Mouse (Mus musculus) bone marrow, adult 2 months (tissue): ENCODE results near the gene Got2.

Experiments
- CTCF ChIP-seq: fragments of 200-500 bp; IDR thresholded peaks from 2 replicates; pipeline ENCODE4 v1.5.1; 2011; ENCODE audit warnings: low read length, control low read depth; ENCODE audit not compliant: control insufficient read depth, insufficient read depth
- POLR2A ChIP-seq: fragments of 200-500 bp; IDR thresholded peaks from 2 replicates; pipeline ENCODE4 v1.6.1; 2011; ENCODE audit warnings: low read depth, mild to moderate bottlenecking, control low read depth, low read length, borderline replicate concordance; ENCODE audit not compliant: control insufficient read depth

GRCm38 (mm10) chr8:95914905-95915643, 26.7 kb upstream of the Got2 start:
- TF ChIP-seq CTCF (peak; percentile 83), POLR2A (no peak)
